Mouse (Mus musculus): ENCODE measurements around the gene Zfp652. TPM values are rescaled to one million over a fixed set of nuclear protein-coding genes. Genes with fewer than 3 reads are reported as not detected.

Gene Zfp652
- polyA plus RNA-seq, 1 experiment: 18.2 TPM

- Histone ChIP-seq H3K4me1 (ENCODE audit: control insufficient read depth, insufficient read depth, insufficient read length) (no peaks in the 10 kb centered on the region), H3K27ac (ENCODE audit: insufficient read depth, low read length) (no peak overlapping the region), H3K4me3 (ENCODE audit: extremely low read depth, insufficient read depth, insufficient read length) (no peak overlapping the region), H3K36me3 (ENCODE audit: control insufficient read depth, insufficient read depth, low read length) (peaks cover 22% of the 10 kb centered on the region), H3K27me3 (ENCODE audit: control insufficient read depth, insufficient read depth, low read length) (no peaks in the 10 kb centered on the region)
- WGBS: 95% methylated on average over 5 of the region's 5 CpGs
- no peak for DNase-seq (ENCODE audit: low read depth in 1 of 2, low spot score in 2 of 2)
- TF ChIP-seq CTCF (IDR thresholded peaks at IDR 0.05; ENCODE audit: extremely low read depth, insufficient read depth, insufficient read length, insufficient replicate concordance) (no peak), POLR2A (IDR thresholded peaks at IDR 0.05; ENCODE audit: low read depth, low read length) (no peak)
Observed at GRCm38 (mm10) chr11:95760521-95760920, 48.0 kb downstream of the Zfp652 start.

- TF ChIP-seq CTCF (IDR thresholded peaks at IDR 0.05; ENCODE audit: extremely low read depth, insufficient read depth, insufficient read length, insufficient replicate concordance): no peak
- no peak for DNase-seq (ENCODE audit: low read depth in 1 of 2, low spot score in 2 of 2)
- Histone ChIP-seq H3K4me3 (ENCODE audit: extremely low read depth, insufficient read depth, insufficient read length) (no peak overlapping the region), H3K27me3 (ENCODE audit: control insufficient read depth, insufficient read depth, low read length) (no peaks in the 10 kb centered on the region), H3K27ac (ENCODE audit: insufficient read depth, low read length) (no peak overlapping the region), H3K36me3 (ENCODE audit: control insufficient read depth, insufficient read depth, low read length) (peaks cover 19% of the 10 kb centered on the region), H3K4me1 (ENCODE audit: control insufficient read depth, insufficient read depth, insufficient read length) (no peaks in the 10 kb centered on the region)
- 90% methylated on average over 4 of the region's 4 CpGs for WGBS
Observed at GRCm38 (mm10) chr11:95762996-95763395, 50.5 kb downstream of the Zfp652 start.

GRCm38 (mm10) chr11:95764806-95765205 lies 52.3 kb downstream of the Zfp652 start:
- Histone ChIP-seq H3K4me1 (ENCODE audit: control insufficient read depth, insufficient read depth, insufficient read length) (no peaks in the 10 kb centered on the region), H3K4me3 (ENCODE audit: extremely low read depth, insufficient read depth, insufficient read length) (no peak overlapping the region), H3K36me3 (ENCODE audit: control insufficient read depth, insufficient read depth, low read length) (peaks cover 21% of the 10 kb centered on the region), H3K27ac (ENCODE audit: insufficient read depth, low read length) (no peak overlapping the region), H3K27me3 (ENCODE audit: control insufficient read depth, insufficient read depth, low read length) (no peaks in the 10 kb centered on the region)
- WGBS: 94% methylated on average over 8 of the region's 8 CpGs
- TF ChIP-seq POLR2A (IDR thresholded peaks at IDR 0.05; ENCODE audit: low read depth, low read length): no peak
- TF ChIP-seq CTCF (IDR thresholded peaks at IDR 0.05; ENCODE audit: extremely low read depth, insufficient read depth, insufficient read length, insufficient replicate concordance): no peak
- no peak for DNase-seq (ENCODE audit: low read depth in 1 of 2, low spot score in 2 of 2)

- Histone ChIP-seq H3K4me3 (ENCODE audit: extremely low read depth, insufficient read depth, insufficient read length) (no peak overlapping the region), H3K27ac (ENCODE audit: insufficient read depth, low read length) (no peak overlapping the region)
Observed at GRCm38 (mm10) chr11:95765334-95765733, 52.9 kb downstream of the Zfp652 start.

GRCm38 (mm10) chr11:95768244-95768643 lies 55.8 kb downstream of the Zfp652 start:
- no peak for TF ChIP-seq CTCF (IDR thresholded peaks at IDR 0.05; ENCODE audit: extremely low read depth, insufficient read depth, insufficient read length, insufficient replicate concordance)
- no peak for TF ChIP-seq POLR2A (IDR thresholded peaks at IDR 0.05; ENCODE audit: low read depth, low read length)
- no peak overlapping the region for H3K4me3 ChIP-seq (ENCODE audit: extremely low read depth, insufficient read depth, insufficient read length)
- WGBS: 93% methylated on average over 6 of the region's 6 CpGs
- no peaks in the 10 kb centered on the region for H3K4me1 ChIP-seq (ENCODE audit: control insufficient read depth, insufficient read depth, insufficient read length)
- peaks cover 16% of the 10 kb centered on the region for H3K36me3 ChIP-seq (ENCODE audit: control insufficient read depth, insufficient read depth, low read length)
- H3K27ac ChIP-seq (ENCODE audit: insufficient read depth, low read length): no peak overlapping the region
- no peak for DNase-seq (ENCODE audit: low read depth in 1 of 2, low spot score in 2 of 2)
- no peaks in the 10 kb centered on the region for H3K27me3 ChIP-seq (ENCODE audit: control insufficient read depth, insufficient read depth, low read length)

More at GRCm38 (mm10) chr11:95765334-95765733, 52.9 kb downstream of the Zfp652 start:
- H3K36me3 ChIP-seq (ENCODE audit: control insufficient read depth, insufficient read depth, low read length): peaks cover 21% of the 10 kb centered on the region
- DNase-seq (ENCODE audit: low read depth in 1 of 2, low spot score in 2 of 2): no peak
- WGBS: 79% methylated on average over 10 of the region's 10 CpGs
- TF ChIP-seq POLR2A (IDR thresholded peaks at IDR 0.05; ENCODE audit: low read depth, low read length) (no peak), CTCF (IDR thresholded peaks at IDR 0.05; ENCODE audit: extremely low read depth, insufficient read depth, insufficient read length, insufficient replicate concordance) (no peak)
- H3K4me1 ChIP-seq (ENCODE audit: control insufficient read depth, insufficient read depth, insufficient read length): no peaks in the 10 kb centered on the region
- H3K27me3 ChIP-seq (ENCODE audit: control insufficient read depth, insufficient read depth, low read length): no peaks in the 10 kb centered on the region

DNA sequence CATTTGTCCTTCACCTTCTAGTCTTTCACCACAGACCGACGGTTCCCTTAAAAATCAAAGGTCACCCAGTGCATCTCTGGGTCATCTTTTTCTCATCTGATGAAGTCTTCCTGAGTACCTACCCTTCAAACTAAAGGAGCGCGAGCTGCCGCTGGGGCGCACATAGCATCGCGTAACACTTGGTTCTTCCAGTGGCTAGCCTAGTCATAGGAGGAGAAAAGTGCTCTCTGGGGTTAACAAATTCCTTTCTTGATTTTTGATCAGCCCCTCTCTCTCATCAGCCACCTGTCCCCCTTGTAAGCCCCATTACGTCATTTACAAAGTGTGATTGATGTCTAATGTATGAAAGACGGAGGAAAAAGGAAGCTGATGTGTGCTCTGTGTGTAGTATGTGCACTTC lies 56.7 kb downstream of the Zfp652 start:
- no peak overlapping the region for H3K4me3 ChIP-seq (ENCODE audit: extremely low read depth, insufficient read depth, insufficient read length)
- no peaks in the 10 kb centered on the region for H3K4me1 ChIP-seq (ENCODE audit: control insufficient read depth, insufficient read depth, insufficient read length)
- DNase-seq (ENCODE audit: low read depth in 1 of 2, low spot score in 2 of 2): no peak
- TF ChIP-seq CTCF (IDR thresholded peaks at IDR 0.05; ENCODE audit: extremely low read depth, insufficient read depth, insufficient read length, insufficient replicate concordance) (no peak), POLR2A (IDR thresholded peaks at IDR 0.05; ENCODE audit: low read depth, low read length) (no peak)
- no peak overlapping the region for H3K27ac ChIP-seq (ENCODE audit: insufficient read depth, low read length)
- 93% methylated on average over 10 of the region's 10 CpGs for WGBS
- peaks cover 8% of the 10 kb centered on the region; the same call in 1 of the 2 replicates for H3K36me3 ChIP-seq (ENCODE audit: control insufficient read depth, insufficient read depth, low read length)
- no peaks in the 10 kb centered on the region for H3K27me3 ChIP-seq (ENCODE audit: control insufficient read depth, insufficient read depth, low read length)

DNA sequence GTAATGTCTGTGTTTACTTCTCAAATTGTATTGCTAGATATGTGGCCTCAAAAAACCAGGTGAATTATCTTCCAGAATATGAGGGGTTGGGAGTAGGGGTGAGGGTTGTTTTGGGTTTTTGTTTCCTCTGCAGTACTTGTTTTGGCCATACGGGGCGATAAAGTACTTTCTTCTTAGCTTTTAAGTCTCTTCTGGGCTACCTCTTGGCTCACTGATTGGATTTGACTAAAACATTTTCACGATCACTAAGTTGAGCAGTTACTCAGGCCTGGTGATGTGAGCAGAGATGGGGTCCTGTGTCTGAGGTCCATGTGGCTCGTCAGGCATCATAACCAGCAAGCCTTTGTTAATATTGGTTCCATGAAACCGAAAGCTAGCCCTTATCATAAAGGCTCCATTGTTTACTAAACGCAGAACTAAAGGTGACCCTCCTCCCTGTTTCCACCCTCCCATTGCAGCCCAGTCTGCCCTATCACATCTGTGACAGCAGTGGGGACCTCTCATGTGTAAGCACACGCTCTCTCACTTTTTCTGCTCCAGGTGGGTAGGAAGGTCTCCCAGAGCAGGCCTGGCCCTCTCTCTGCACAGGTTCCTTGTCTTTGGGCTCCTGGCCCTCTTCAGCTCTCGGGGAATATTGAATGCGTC lies 58.4 kb downstream of the Zfp652 start:
- H3K4me3 ChIP-seq (ENCODE audit: extremely low read depth, insufficient read depth, insufficient read length): no peak overlapping the region
- no peak overlapping the region for H3K27ac ChIP-seq (ENCODE audit: insufficient read depth, low read length)
- DNase-seq (ENCODE audit: low read depth in 1 of 2, low spot score in 2 of 2): no peak
- 81% methylated on average over 9 of the region's 9 CpGs for WGBS
- TF ChIP-seq POLR2A (IDR thresholded peaks at IDR 0.05; ENCODE audit: low read depth, low read length) (no peak), CTCF (IDR thresholded peaks at IDR 0.05; ENCODE audit: extremely low read depth, insufficient read depth, insufficient read length, insufficient replicate concordance) (no peak)
- H3K4me1 ChIP-seq (ENCODE audit: control insufficient read depth, insufficient read depth, insufficient read length): no peaks in the 10 kb centered on the region
- peaks cover 7% of the 10 kb centered on the region; the same call in 1 of the 2 replicates for H3K36me3 ChIP-seq (ENCODE audit: control insufficient read depth, insufficient read depth, low read length)
- H3K27me3 ChIP-seq (ENCODE audit: control insufficient read depth, insufficient read depth, low read length): no peaks in the 10 kb centered on the region
